Mouse (Mus musculus) ovary, postnatal 36 days (tissue): Measurements from ENCODE around the gene Hoxb6.

ENCODE experiments used
- DNase-seq: peaks from one replicate; pipeline ENCODE4 v3.0.0; 2022; ENCODE audit warnings: low spot score, mixed read lengths

The Hoxb6 gene

DNA sequence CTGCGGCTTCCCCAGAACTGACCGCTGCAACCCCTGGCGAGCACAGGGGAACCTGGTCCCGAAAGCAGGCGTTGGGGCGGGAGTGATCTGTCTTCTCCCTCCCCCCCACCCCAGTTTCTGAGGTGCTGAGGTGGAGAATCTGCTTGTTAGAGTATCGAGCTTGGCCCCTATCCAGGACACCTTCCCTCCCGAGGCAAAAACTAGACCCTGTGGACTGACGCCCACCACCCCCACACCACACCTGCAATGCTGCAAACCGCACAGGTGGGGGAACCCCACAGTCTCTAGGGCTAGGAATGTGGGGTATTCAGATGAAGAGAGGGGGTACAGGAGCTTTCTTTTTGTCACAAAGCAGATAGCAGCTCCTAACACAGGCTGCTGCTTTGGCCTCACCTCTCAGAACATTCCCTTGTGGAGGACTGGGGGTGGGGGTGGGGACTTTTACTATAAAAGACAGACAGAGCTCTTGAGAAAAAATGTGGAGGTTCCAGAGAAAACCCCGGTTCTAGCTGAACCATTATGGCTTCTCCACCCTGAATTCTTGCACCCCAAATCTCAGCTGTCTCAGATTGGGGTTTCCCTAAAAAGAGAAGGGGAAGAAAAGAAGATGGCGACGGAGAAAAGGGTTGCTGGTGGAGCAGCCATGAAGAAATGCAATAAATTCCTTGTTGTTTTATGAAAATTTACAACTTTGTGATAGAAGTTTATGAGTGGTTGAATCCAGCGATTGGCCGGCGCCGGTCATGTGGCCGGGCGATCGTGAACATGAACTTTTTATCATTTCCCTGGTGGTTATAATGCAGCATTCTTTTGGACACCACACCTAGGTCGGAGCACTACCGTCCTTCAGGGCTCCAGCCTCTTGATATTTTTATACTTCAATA, at the start of gene Hoxb6:
Gene Hoxb6, plus strand, starts transcription at position 796 of the 884 bp plus-strand sequence.
- DNase-seq, result no peak

DNA sequence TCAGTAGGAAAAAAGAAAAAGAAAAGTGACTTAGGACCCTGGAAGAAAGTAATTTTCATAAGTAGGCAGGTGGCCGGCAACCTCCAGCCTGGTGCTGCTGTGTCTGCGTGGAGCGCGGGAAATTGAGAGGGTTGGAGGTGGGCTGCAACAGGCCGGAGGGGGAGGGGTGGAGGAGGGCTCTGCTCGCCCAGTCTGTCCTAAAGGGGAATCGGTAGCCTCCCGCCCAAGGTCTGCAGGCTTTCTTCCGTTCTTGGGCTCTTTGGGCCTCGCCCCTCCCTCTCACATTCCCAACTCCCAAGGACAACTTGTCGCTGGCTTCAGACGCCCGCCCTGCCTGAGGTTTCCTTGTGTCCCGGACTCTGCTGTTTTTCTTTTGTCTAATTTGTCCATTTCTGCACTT, 41.4 kb upstream of the Hoxb6 start:
- DNase-seq, result peak; percentile 53

- peak; percentile 42 for DNase-seq
Measured at GRCm38 (mm10) chr11:96251480-96252031, 40.7 kb upstream of the Hoxb6 start.

DNA sequence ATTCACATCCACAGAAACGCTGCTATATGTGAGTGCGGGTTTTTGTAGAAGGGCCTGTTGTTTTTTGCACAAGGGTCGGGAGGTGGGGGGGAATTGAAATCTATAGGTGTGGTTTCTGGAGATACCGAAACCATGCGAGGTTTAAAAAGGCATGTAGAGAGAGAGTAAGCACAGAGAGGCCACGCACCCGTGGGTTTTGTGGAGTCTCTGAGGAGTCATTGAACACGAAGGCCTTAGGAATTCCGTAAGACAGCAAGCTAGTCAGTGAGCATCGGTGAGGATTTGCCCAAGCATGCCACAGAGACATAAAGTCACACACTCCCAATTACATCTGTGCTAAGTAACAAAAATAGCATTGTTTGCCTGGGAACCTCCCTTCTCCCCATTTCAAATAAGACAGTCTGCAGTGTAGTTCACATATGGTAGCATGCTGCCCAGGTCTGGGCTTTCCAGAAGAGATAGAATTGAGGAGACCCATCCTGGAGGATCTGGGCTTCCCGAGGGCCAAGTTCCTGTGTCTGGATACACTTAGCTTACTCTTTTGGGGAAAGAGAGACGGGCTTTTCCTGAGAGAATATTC, 39.6 kb upstream of the Hoxb6 start:
- no peak for DNase-seq

GRCm38 (mm10) chr11:96254221-96254620, 38.1 kb upstream of the Hoxb6 start:
- DNase-seq, result no peak

DNA sequence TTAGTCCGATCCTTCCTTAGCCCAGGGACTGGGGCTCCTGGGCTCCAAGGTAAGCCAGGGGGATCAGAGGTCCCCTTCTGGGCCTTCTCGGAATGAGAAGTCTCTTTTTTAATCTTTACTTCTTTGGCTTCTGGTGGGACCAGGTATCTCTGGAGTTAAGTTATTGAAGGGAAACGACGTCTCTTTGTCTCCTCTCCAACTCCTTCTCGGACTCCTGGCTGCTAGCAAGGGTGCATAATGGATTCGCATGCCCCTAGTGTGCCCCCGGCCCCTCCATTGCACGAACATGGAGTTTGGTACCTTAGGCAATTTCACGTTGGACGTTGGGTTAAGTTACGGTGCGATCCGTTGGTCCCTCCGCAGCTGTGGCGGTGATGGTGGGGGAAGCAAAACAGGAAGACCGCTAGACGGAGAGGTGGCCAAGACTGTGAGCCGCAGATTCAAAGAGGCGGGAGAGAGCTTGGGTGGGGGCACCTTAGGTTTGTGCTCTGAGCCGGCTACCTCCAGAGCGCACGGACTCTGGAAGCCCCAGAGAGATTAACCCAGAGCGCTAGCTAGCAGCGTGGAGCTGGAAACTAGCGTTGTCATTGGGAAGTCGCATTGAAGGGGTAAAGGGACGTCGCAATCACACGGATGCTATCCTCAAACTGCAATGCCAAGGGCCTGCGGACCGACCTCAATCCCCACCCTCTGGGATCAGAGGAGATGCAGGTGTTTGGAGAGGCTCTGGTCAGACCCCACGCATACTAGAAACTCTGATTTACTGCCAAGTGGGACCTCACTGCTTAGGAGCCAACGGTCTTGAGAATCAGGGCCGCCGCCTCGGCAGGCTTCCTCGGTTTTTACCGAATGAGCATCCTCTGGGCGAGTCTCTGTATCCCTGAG, 36.9 kb upstream of the Hoxb6 start:
- no peak for DNase-seq

- DNase-seq, result no peak
Measured at GRCm38 (mm10) chr11:96255996-96256445, 36.3 kb upstream of the Hoxb6 start.

DNA sequence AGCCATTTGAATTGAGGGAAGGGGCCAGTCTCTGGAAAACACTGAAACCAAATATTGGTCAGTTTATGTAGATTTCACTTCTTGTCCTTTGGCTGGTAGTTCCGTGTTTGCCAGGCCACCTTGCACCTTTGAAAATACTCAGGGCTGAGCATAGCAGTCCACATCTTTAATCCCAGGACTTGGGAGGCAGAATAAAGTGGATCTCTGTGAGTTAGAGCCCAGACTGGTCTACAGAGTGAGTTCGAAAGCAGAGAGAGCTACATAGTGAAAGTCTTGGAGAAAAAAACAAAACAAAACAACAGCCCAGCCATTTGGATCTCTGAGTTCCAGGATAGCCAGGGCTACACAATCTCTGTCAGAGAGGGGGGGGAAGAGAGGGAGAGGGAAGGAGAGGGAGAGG, 35.1 kb upstream of the Hoxb6 start:
- DNase-seq, result no peak

DNA sequence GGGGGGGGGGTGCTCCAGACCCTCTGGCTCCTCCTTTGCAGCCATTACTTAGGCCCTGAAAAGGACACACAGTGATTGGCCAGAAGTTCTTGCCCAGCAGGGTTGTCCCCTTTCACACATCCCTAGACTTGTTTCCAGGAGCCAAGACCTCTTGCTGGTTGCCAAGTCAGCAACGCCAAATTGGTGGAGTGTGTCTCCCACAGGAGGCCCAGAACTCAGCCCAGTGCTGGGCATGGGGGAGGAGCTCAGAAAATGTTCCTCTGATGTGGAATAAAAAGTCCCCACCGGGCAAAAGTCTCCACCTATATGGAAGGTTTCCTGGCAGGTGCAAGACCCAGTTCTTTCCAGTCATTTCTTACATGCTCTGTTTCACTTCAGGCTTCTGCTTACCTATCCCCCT, 33.2 kb upstream of the Hoxb6 start:
- DNase-seq, result no peak

- no peak for DNase-seq
Measured at GRCm38 (mm10) chr11:96259511-96259910, 32.8 kb upstream of the Hoxb6 start.

DNA sequence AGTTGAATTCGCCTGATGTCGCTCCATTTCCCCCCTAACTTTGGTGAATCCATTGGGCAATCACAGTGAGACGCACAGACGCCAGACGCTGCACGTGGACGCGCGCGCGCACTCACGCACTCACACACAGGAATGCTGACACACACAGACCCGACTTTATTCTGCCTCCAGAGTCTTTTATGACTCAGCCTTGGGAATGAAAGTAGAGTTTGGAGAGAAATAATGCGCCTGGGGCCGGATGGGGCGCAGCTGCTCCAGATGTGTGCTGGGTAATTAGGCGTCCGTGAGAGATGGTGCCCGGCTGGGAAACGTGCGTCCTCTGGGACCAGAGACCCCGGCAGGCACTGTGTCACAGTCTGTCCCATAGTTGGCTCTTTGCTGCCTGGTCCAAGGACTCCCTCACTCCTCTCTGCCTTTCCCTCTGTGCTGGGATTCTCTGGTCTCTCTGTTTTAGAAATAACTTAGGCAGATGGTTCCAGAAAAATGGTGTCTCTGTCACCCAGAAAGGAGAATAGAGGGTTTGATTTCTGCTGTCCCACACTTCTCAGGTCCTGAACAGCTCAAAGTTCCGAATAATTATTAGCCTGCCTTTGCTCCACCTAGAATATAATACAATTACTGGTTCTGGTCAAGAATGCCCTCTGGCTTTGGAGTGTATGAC, 31.8 kb upstream of the Hoxb6 start:
- DNase-seq, result no peak

DNA sequence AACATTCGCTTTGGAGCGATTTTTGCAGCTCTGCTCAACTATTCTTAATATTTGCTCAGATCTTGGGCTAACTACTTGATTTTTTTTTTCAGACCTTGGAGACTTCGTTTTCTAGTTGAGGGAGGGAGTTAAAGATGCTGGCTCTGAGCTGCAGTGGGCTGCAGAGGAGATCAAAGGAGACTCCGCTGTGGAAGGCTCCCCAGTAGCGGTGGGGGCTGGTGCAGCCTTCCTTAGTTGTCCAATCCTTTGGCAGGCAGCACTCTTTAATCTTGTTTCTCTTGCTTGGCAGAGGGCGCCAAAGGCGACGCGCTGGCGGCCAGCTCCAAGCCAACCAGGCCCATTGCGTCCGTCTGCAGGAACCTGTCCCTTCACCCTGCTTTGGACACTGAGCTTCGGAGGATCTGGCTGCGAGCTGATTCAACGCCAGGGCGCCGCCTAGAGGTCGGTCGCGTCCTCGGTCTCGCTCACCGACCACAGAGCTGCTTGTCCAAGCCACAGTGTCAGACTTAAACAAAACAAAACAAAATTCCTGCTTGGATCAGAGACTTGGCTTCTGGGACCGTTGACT, 30.9 kb upstream of the Hoxb6 start:
- peak; percentile 79 for DNase-seq

- no peak for DNase-seq
Measured at GRCm38 (mm10) chr11:96262262-96262830, 29.9 kb upstream of the Hoxb6 start.

- DNase-seq, result no peak
Measured at GRCm38 (mm10) chr11:96263636-96264389, 28.5 kb upstream of the Hoxb6 start.

DNA sequence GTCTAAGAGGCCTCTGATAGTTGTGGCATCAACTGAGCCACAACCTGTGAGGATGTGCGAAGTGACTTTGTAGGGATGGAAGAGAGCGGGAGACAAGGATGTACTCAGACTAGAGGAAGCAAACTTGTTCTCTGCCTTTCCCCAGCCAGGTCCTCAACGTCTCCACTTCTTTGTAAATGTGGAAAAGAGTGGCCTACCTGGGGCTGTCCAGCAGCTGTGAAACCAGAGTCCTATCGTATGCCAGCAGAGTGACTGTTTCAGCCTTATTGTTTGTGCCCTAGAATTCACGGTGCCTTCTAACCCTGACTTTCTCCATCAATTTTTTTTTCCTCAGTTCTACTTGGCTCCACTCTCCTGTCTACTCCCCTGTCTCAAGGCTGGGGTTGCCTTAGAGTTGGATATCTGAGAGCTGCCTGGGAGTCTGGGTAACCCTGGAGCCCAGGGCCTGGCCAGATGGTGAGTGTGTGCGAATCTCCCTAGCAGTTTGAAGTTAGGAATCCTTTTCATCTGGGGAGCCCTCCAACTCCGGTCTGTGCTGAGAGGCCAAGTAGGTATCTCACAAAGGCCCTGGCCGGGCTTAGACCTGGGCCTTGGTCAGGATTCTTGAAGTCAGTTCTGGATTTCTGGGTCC, 27.8 kb upstream of the Hoxb6 start:
- no peak for DNase-seq

DNA sequence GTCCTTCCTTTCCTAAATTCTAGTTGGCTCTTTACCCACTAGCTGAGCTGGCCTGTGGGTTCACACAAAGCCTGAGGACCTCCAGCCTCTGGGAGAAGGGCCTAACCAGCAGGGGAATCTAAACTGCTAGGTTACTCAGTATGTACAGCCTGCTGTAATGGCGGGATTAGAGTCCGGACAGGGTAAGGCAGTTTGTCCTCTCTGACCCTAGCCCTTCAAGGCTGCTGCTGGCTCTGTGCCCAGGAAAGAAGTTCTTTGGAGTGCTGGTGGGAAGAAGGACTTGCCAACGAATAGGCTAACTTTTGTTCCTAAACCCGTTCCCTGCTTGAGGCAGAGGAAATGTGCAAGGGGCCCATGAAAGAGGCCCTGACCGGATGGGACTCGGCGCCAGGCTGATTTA, 26.3 kb upstream of the Hoxb6 start:
- DNase-seq, result peak; percentile 50

- DNase-seq, result no peak
Measured at GRCm38 (mm10) chr11:96267021-96267920, 25.0 kb upstream of the Hoxb6 start.

DNA sequence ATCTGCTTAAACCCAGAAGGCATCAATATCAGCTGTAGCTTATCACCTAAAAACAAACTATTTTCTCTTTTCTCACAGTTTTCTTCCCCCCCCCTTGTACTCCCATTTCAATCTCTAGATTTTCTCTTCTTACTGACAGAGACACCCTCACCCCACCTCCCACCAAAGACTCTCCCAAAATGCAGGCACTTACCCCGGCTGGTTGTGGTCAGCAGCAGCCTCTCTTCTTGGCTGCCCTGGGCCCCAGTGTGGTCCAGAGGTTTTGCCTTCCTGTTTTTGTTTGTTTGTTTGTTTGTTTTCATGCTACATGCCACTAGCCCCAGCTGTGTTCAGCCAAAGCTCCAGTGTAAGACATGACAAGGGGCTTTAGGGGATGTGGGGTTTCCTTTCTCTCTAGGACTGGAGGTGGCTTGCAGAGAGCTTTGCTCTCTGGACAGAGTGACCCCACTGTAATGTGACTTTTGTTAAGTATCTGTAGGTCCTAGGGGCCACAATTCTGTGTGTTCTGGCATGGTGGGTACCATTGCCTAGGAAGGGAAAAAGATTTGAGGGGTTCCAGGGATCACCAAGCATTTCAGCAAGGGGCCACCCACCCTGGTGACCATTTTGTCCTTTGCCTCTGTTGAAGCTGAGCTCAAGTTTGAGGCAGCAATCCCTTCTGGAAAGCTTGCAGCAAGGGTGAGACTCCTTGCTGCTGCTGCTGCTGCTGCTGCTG, 24.1 kb upstream of the Hoxb6 start:
- no peak for DNase-seq
